Mouse (Mus musculus) hindbrain, embryonic 12.5 days (tissue): ENCODE data around the gene Tbxa2r. TPM values are rescaled to one million over a fixed set of nuclear protein-coding genes. Genes with fewer than 3 reads are reported as not detected.

Source experiments
- ATAC-seq: fragments of 200-750 bp; cut with Nextera tagmentation; 2 replicates; pipeline ENCODE4 v1.8.0; 2017; ENCODE audit warnings: moderate TSS enrichment; ENCODE audit not compliant: low FRiP score
- H3K27ac ChIP-seq: fragments of 300-500 bp; sonication (generic); 2 replicates; pipeline ENCODE4 v1.5.1; 2016; ENCODE audit warnings: mild to moderate bottlenecking
- H3K27me3 ChIP-seq: fragments of 300-500 bp; sonication (generic); 2 replicates; pipeline ENCODE4 v1.6.1; 2016; ENCODE audit warnings: mild to moderate bottlenecking
- H3K36me3 ChIP-seq: fragments of 300-500 bp; sonication (generic); 2 replicates; pipeline ENCODE4 v1.6.1; 2016; ENCODE audit warnings: mild to moderate bottlenecking
- H3K4me1 ChIP-seq: fragments of 300-500 bp; sonication (generic); 2 replicates; pipeline ENCODE4 v1.6.1; 2016
- H3K4me2 ChIP-seq: fragments of 300-500 bp; sonication (generic); replicated peaks from 2 replicates; pipeline ENCODE4 v1.6.1; 2016; ENCODE audit warnings: mild to moderate bottlenecking
- H3K4me3 ChIP-seq: fragments of 300-500 bp; sonication (generic); 2 replicates; pipeline ENCODE4 v1.5.1; 2016; ENCODE audit warnings: mild to moderate bottlenecking
- H3K9ac ChIP-seq: fragments of 300-500 bp; sonication (generic); 2 replicates; pipeline ENCODE4 v1.6.1; 2016; ENCODE audit warnings: mild to moderate bottlenecking, moderate library complexity
- H3K9me3 ChIP-seq: fragments of 300-500 bp; sonication (generic); replicated peaks from 2 replicates; pipeline ENCODE4 v1.6.1; 2016; ENCODE audit warnings: mild to moderate bottlenecking
- WGBS: fragments of 180-500 bp; shearing (Covaris S2); methylation state at CpG from one replicate; pipeline ENCODE4 v1.1.7; 2016; 5-methylcytosine and 5-hydroxymethylcytosine counted together
- polyA plus RNA-seq: library from polyadenylated mRNA; unstranded; fragments of >200 nt; fragmentation: Nextera tagmentation; extraction: Ambion mirVana; gene quantifications from 2 replicates; pipeline ENCODE4 v1.2.1, GENCODE M21; 2016

The Tbxa2r gene
- polyA plus RNA-seq, 1 experiment from 2014 or later = 2.7 TPM

DNA sequence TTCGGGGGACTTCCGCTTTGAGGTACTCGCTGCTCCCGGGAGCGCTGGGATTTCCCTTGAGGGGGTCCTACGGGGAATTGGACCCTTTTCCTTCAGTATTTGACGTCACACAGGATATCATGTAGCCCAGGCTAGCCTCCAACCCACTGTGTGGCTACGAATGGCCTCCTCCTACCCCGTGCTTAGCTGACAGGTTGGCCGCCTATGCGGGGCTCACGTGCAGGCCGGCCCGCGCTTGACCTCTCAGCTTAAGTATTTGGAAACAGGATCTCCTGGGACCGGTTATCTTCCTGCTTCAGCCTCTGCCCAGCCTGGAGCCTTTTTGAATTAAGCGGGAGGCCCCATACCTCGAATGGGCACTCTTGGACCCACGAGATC lies 56.1 kb downstream of the Tbxa2r start:
- WGBS = under 1% methylated on average over 19 of the region's 19 CpGs

More for the DNA sequence above, 56.1 kb downstream of the Tbxa2r start:
- H3K9me3 ChIP-seq = no peaks in the 10 kb centered on the region
- ATAC-seq = peak; percentile 30
- H3K27me3 ChIP-seq = no peaks in the 10 kb centered on the region
- peak overlapping the region; percentile 77 for H3K27ac ChIP-seq
- H3K4me3 ChIP-seq = peak overlapping the region; percentile 91
- H3K9ac ChIP-seq = peak overlapping the region; percentile 79
- peak overlapping the region; percentile 87 for H3K4me2 ChIP-seq
- H3K36me3 ChIP-seq = peaks cover 32% of the 10 kb centered on the region
- H3K4me1 ChIP-seq = peaks cover 15% of the 10 kb centered on the region

Other genes starting within 250 kb of the Tbxa2r start
- 0.12 and 0.46 TPM in 2 replicates for gene Creb3l3, start 229.9 kb upstream of the Tbxa2r start, polyA plus RNA-seq
- gene Map2k2, start 222.8 kb upstream of the Tbxa2r start, polyA plus RNA-seq = 223 and 232 TPM in 2 replicates
- 17.7 and 18.2 TPM in 2 replicates for gene Zbtb7a, start 193.5 kb upstream of the Tbxa2r start, polyA plus RNA-seq
- gene Pias4, start 160.8 kb upstream of the Tbxa2r start, polyA plus RNA-seq = 56.7 and 59.2 TPM in 2 replicates
- 539 TPM in 2 replicates for gene Eef2, start 152.1 kb upstream of the Tbxa2r start, polyA plus RNA-seq
- 86.4 and 94.5 TPM in 2 replicates for gene Dapk3, start 145.7 kb upstream of the Tbxa2r start, polyA plus RNA-seq
- not detected in 2 replicates for gene 4930442H23Rik, start 144.9 kb upstream of the Tbxa2r start, polyA plus RNA-seq
- not detected in 2 replicates for gene Nmrk2, start 126.7 kb upstream of the Tbxa2r start, polyA plus RNA-seq
- 33.7 and 36.8 TPM in 2 replicates for gene Atcay, start 97.9 kb upstream of the Tbxa2r start, polyA plus RNA-seq
- gene Zfr2, start 95.6 kb upstream of the Tbxa2r start, polyA plus RNA-seq = 14.0 and 15.6 TPM in 2 replicates
- gene Matk, start 75.8 kb upstream of the Tbxa2r start, polyA plus RNA-seq = 6.3 and 6.8 TPM in 2 replicates
- 142 and 155 TPM in 2 replicates for gene Mrpl54, start 61.8 kb upstream of the Tbxa2r start, polyA plus RNA-seq
- gene Apba3, start 61.8 kb upstream of the Tbxa2r start, polyA plus RNA-seq = 36.9 and 38.1 TPM in 2 replicates
- 5.4 and 6.8 TPM in 2 replicates for gene Tjp3, start 37.1 kb upstream of the Tbxa2r start, polyA plus RNA-seq
- 97.3 and 103 TPM in 2 replicates for gene Pip5k1c, start 35.8 kb upstream of the Tbxa2r start, polyA plus RNA-seq
- gene Cactin, start 7.6 kb upstream of the Tbxa2r start, polyA plus RNA-seq = 53.3 and 54.5 TPM in 2 replicates
- not detected in 2 replicates for gene Gipc3, start 14.5 kb downstream of the Tbxa2r start, polyA plus RNA-seq
- gene Hmg20b, start 21.7 kb downstream of the Tbxa2r start, polyA plus RNA-seq = 92.0 and 93.4 TPM in 2 replicates
- gene Mfsd12, start 28.8 kb downstream of the Tbxa2r start, polyA plus RNA-seq = 11.4 and 12.9 TPM in 2 replicates
- gene 4930404N11Rik, start 37.1 kb downstream of the Tbxa2r start, polyA plus RNA-seq = 0.52 and 0.88 TPM in 2 replicates
- 132 and 134 TPM in 2 replicates for gene Fzr1, start 49.8 kb downstream of the Tbxa2r start, polyA plus RNA-seq
- 62.7 and 67.5 TPM in 2 replicates for gene Dohh, start 55.7 kb downstream of the Tbxa2r start, polyA plus RNA-seq
- gene Gm48551, start 55.7 kb downstream of the Tbxa2r start, polyA plus RNA-seq = 5.7 and 5.9 TPM in 2 replicates
- 1.1 and 2.4 TPM in 2 replicates for gene Gm48552, start 60.3 kb downstream of the Tbxa2r start, polyA plus RNA-seq
- 1.9 and 2.7 TPM in 2 replicates for gene Smim24, start 64.3 kb downstream of the Tbxa2r start, polyA plus RNA-seq
- 30.9 and 31.5 TPM in 2 replicates for gene Nfic, start 126.9 kb downstream of the Tbxa2r start, polyA plus RNA-seq
- 37.1 and 41.3 TPM in 2 replicates for gene Celf5, start 154.0 kb downstream of the Tbxa2r start, polyA plus RNA-seq
- gene Ncln, start 167.7 kb downstream of the Tbxa2r start, polyA plus RNA-seq = 75.1 and 79.5 TPM in 2 replicates
- 0.52 and 0.65 TPM in 2 replicates for gene S1pr4, start 171.4 kb downstream of the Tbxa2r start, polyA plus RNA-seq
- 0.75 and 0.82 TPM in 2 replicates for gene Gna15, start 195.5 kb downstream of the Tbxa2r start, polyA plus RNA-seq
- gene Gna11, start 216.5 kb downstream of the Tbxa2r start, polyA plus RNA-seq = 75.2 and 76.3 TPM in 2 replicates
- gene Aes, start 230.8 kb downstream of the Tbxa2r start, polyA plus RNA-seq = 476 and 504 TPM in 2 replicates
- gene Tle2, start 245.8 kb downstream of the Tbxa2r start, polyA plus RNA-seq = 30.6 and 32.1 TPM in 2 replicates